Comparison of ENCODE assay signal across 10 mouse cellular contexts in the genomic region with DNA sequence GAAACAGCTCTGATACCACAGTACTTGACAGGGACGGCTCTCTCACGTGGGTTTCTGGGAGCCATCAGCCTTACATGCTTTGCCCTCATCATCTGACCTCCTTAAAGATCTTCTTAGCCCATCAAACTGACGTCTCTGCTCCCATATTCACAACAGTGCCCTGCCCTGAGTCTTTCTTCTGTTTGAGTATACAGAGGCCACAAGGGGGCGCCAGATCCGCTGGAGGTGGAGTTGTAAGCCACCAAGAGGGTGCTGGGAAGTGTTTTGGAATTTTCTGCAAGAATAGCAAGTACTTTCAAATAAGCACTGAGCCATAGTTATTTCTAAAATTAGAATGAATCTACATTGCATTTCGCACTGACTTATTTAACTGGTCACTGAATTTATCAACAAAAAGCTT. TPM values are rescaled to one million over a fixed set of nuclear protein-coding genes. Genes with fewer than 3 reads are reported as not detected.
DNase-seq lines count a peak whose midpoint lies in the region; ATAC-seq and TF ChIP-seq lines count a peak whose summit lies in the region.
"Had no signal": no experiment of that assay in that cellular context is flagged by ENCODE, and none has a peak within 500 bp of the region (broad histone marks: within the 10 kb centered on the region; RNA-seq: fewer than 3 reads in every experiment).

No protein-coding gene starts in this region.

- DNase-seq in cerebellum, adult 18-20 months = peak; percentile 26 to 45
- no peak for DNase-seq in cerebellum, adult 9-10 months
- DNase-seq in liver, adult 2 months (ENCODE audit: extremely low read depth, low read depth, low spot score) = peak; percentile 16
- peak; percentile 40 for DNase-seq in c-Kit-positive CD71-negative TER-119-negative erythroid progenitor cells, embryonic 14.5 days (ENCODE audit: low read depth)
- DNase-seq in limb, embryonic 11.5 days (ENCODE audit: low spot score) = peak; percentile 59
- peak; percentile 21 to 64 for DNase-seq in spleen, adult 18-20 months
- DNase-seq in layer of hippocampus, postnatal 36 days = no peak

- H3K27ac ChIP-seq in liver, adult 2 months (replicated peaks; ENCODE audit: insufficient read depth, low read depth, low read length) = no peak overlapping the region
- H3K27ac ChIP-seq in liver, embryonic 12.5 days = no peak overlapping the region
- no peak overlapping the region for H3K27ac ChIP-seq in limb, embryonic 11.5 days (replicated peaks; ENCODE audit: low read depth, low read length)
- H3K27ac ChIP-seq: hindbrain, embryonic 15.5 days; neural tube, embryonic 13.5 days had no signal

- H3K79me2 ChIP-seq in liver, adult 2 months (ENCODE audit: control insufficient read depth, insufficient read depth, low read length) = no peaks in the 10 kb centered on the region

- H3K4me2 ChIP-seq in liver, embryonic 12.5 days = no peak overlapping the region
- H3K4me2 ChIP-seq in limb, embryonic 11.5 days (ENCODE audit: low read depth, severe bottlenecking) = no peak overlapping the region
- H3K4me2 ChIP-seq: hindbrain, embryonic 15.5 days; neural tube, embryonic 13.5 days had no signal

- WGBS in liver, adult 2 months = 48% methylated on average over 6 of the region's 6 CpGs
- WGBS in liver, embryonic 12.5 days (ENCODE audit: insufficient replicate concordance) = 25% methylated on average over 6 of the region's 6 CpGs
- 35% methylated on average over 6 of the region's 6 CpGs for WGBS in limb, embryonic 11.5 days

- H3K9ac ChIP-seq in liver, adult 2 months (ENCODE audit: low read depth, low read length) = no peak overlapping the region
- H3K9ac ChIP-seq in liver, embryonic 12.5 days = no peak overlapping the region
- no peak overlapping the region for H3K9ac ChIP-seq in limb, embryonic 11.5 days (ENCODE audit: low read length)
- H3K9ac ChIP-seq: hindbrain, embryonic 15.5 days; neural tube, embryonic 13.5 days had no signal

- TF ChIP-seq CTCF in liver, adult 2 months (IDR thresholded peaks at IDR 0.05; ENCODE audit: low read depth, low read length) = peak; percentile 68

- ATAC-seq in liver, embryonic 12.5 days = no peak
- no peak for ATAC-seq in limb, embryonic 11.5 days (ENCODE audit: insufficient number of reproducible peaks, low FRiP score, low TSS enrichment, low read depth)

- no peak for TF ChIP-seq POLR2A in liver, adult 2 months (IDR thresholded peaks at IDR 0.05; ENCODE audit: extremely low read depth, insufficient read depth, low read length)

- no peaks in the 10 kb centered on the region for H3K9me3 ChIP-seq in liver, embryonic 12.5 days (replicated peaks)
- H3K9me3 ChIP-seq in limb, embryonic 11.5 days (ENCODE audit: control insufficient read depth, low read length) = no peaks in the 10 kb centered on the region
- H3K9me3 ChIP-seq: hindbrain, embryonic 15.5 days had no signal

- no peak overlapping the region for H3K4me3 ChIP-seq in liver, adult 2 months (ENCODE audit: insufficient read depth, low read depth, low read length)
- H3K4me3 ChIP-seq in liver, embryonic 12.5 days = no peak overlapping the region
- H3K4me3 ChIP-seq in limb, embryonic 11.5 days (ENCODE audit: low read depth, low read length) = no peak overlapping the region
- H3K4me3 ChIP-seq: hindbrain, embryonic 15.5 days; neural tube, embryonic 13.5 days had no signal

- no peaks in the 10 kb centered on the region for H3K4me1 ChIP-seq in liver, adult 2 months (ENCODE audit: control insufficient read depth, insufficient read depth, low read length)
- no peaks in the 10 kb centered on the region for H3K4me1 ChIP-seq in liver, embryonic 12.5 days
- H3K4me1 ChIP-seq in limb, embryonic 11.5 days (ENCODE audit: control insufficient read depth, insufficient read depth, low read length) = no peaks in the 10 kb centered on the region
- H3K4me1 ChIP-seq: hindbrain, embryonic 15.5 days; neural tube, embryonic 13.5 days had no signal

- no peaks in the 10 kb centered on the region for H3K36me3 ChIP-seq in liver, adult 2 months (ENCODE audit: control insufficient read depth, insufficient read depth, low read length)
- no peaks in the 10 kb centered on the region for H3K36me3 ChIP-seq in liver, embryonic 12.5 days
- no peaks in the 10 kb centered on the region for H3K36me3 ChIP-seq in limb, embryonic 11.5 days (ENCODE audit: control insufficient read depth, insufficient read depth, low read length)
- H3K36me3 ChIP-seq: hindbrain, embryonic 15.5 days; neural tube, embryonic 13.5 days had no signal

- H3K27me3 ChIP-seq in liver, adult 2 months (ENCODE audit: control insufficient read depth, insufficient read depth, low read length) = no peaks in the 10 kb centered on the region
- no peaks in the 10 kb centered on the region for H3K27me3 ChIP-seq in liver, embryonic 12.5 days (replicated peaks)
- no peaks in the 10 kb centered on the region for H3K27me3 ChIP-seq in limb, embryonic 11.5 days (ENCODE audit: control insufficient read depth, insufficient read depth, low read length)
- H3K27me3 ChIP-seq: hindbrain, embryonic 15.5 days; neural tube, embryonic 13.5 days had no signal

RNA-seq across cellular contexts. Expression of a gene that starts 9.4 kb away (rescaled TPM):
- total RNA-seq in liver, adult 2 months (2014; rRNA removed) = 10.3 and 12.2 TPM in 2 replicates
- polyA plus RNA-seq in liver, adult 2 months (2012; rRNA removed) = 10.2 and 12.2 TPM in 2 replicates
- polyA plus RNA-seq in liver, embryonic 12.5 days (2016; fragmentation: Nextera tagmentation; extraction: Ambion mirVana) = 10.1 and 10.2 TPM in 2 replicates
- polyA plus RNA-seq in limb, embryonic 11.5 days (2014; fragmentation: Nextera tagmentation; extraction: Ambion mirVana) = 12.5 and 13.4 TPM in 2 replicates
- 10 to 100 TPM; 14.0 to 19.2 TPM for total RNA-seq in layer of hippocampus, postnatal 36 days (2021)

RNA-seq across cellular contexts. Expression of a gene that starts 37.4 kb away (rescaled TPM):
- total RNA-seq in liver, adult 2 months (2014; rRNA removed) = not detected in 2 replicates
- polyA plus RNA-seq in liver, adult 2 months (2012; rRNA removed) = not detected in 2 replicates
- polyA plus RNA-seq in liver, embryonic 12.5 days (2016; fragmentation: Nextera tagmentation; extraction: Ambion mirVana) = not detected in 2 replicates
- polyA plus RNA-seq in limb, embryonic 11.5 days (2014; fragmentation: Nextera tagmentation; extraction: Ambion mirVana) = 0.98 and 1.4 TPM in 2 replicates
- total RNA-seq in layer of hippocampus, postnatal 36 days (2021) = 1 to 10 TPM; 1.8 to 1.9 TPM

RNA-seq across cellular contexts. Expression of a gene that starts 37.5 kb away (rescaled TPM):
- not detected in 2 replicates for total RNA-seq in liver, adult 2 months (2014; rRNA removed)
- polyA plus RNA-seq in liver, adult 2 months (2012; rRNA removed) = 0.01 and 0.05 TPM in 2 replicates
- polyA plus RNA-seq in liver, embryonic 12.5 days (2016; fragmentation: Nextera tagmentation; extraction: Ambion mirVana) = 0.04 and 0.16 TPM in 2 replicates
- polyA plus RNA-seq in limb, embryonic 11.5 days (2014; fragmentation: Nextera tagmentation; extraction: Ambion mirVana) = 3.2 and 3.9 TPM in 2 replicates
- 10 to 100 TPM; 83.0 to 84.4 TPM for total RNA-seq in layer of hippocampus, postnatal 36 days (2021)

Comparison
In these comparisons a context has a peak if more than half of its experiments do, and no peak if none do; other contexts are left out.
1. DNase-seq: peak in cerebellum, adult 18-20 months (2 of 2), liver, adult 2 months (single experiment), c-Kit-positive CD71-negative TER-119-negative erythroid progenitor cells, embryonic 14.5 days (single experiment), limb, embryonic 11.5 days (single experiment) and spleen, adult 18-20 months (2 of 2); none in cerebellum, adult 9-10 months (single experiment) and layer of hippocampus, postnatal 36 days (0 of 2).